Mouse (Mus musculus): ENCODE measurements around the gene Oas2.

DNA sequence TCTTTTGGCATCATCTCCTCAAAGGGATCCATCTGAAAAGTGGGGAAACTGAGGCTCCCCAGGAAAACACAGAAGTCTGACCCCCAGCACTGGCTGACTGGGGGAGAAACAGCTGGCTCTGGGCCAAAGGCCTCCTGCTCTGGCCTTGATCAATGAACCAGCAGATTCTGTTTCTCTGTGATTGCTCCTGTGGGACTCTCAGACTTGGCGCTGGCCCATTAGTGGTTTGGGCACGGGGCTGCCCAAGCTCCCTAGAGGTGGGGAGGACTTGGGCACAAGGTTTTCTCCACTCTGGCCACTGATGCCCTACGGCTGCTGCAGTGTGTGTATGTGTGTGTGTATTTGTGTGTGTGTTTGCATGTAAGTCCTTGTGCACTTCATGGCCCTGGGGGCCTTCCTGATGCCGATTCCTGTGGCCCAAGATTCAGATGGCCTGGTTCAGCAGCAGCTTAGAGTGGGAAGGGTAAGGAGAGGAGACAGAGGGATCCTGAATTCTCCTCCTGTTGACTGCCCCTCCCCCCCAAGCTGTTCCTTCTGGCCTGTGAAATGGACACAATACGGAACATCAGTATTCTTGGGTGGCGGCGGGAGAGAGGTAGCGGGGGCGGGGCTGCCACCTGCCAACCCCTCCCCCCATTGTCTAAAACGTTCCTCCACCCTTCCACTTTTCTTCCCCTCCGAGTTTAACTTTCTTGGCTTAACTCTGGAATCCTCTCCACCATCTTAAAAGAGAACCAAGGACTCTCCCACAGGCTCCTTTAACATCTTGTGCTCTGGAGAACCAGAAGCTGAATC lies 48.5 kb downstream of the Oas2 start:
- TF ChIP-seq EP300 (IDR thresholded peaks at IDR 0.05; ENCODE audit: low read depth) (no peak), CTCF (IDR thresholded peaks at IDR 0.05; ENCODE audit: low read depth) (no peak)
